Mouse (Mus musculus) left cerebral cortex, adult 11 months (tissue): ENCODE measurements around the gene Angel2.

ENCODE experiments used
- DNase-seq: peaks from one replicate; pipeline ENCODE4 v3.0.0; 2022; ENCODE audit warnings: low spot score

Angel2 gene

GRCm38 (mm10) chr1:190980470-190980869 is 55.6 kb downstream of the Angel2 start:
- no peak for DNase-seq

GRCm38 (mm10) chr1:190981412-190981811 is 56.5 kb downstream of the Angel2 start:
- DNase-seq: no peak

- no peak for DNase-seq
Observed at GRCm38 (mm10) chr1:190989437-190990082, 64.6 kb downstream of the Angel2 start.

- no peak for DNase-seq
Observed at GRCm38 (mm10) chr1:190995548-190995947, 70.6 kb downstream of the Angel2 start.

GRCm38 (mm10) chr1:190996346-190996877 is 71.5 kb downstream of the Angel2 start:
- no peak for DNase-seq
